Mouse (Mus musculus): ENCODE results near the gene Tiam2. TPM values are rescaled to one million over a fixed set of nuclear protein-coding genes. Genes with fewer than 3 reads are reported as not detected.

Tiam2 gene
- total and polyA plus RNA-seq, 3 experiments = 0.42 to 1.9 TPM; not detected in 1

- H3K4me1 ChIP-seq (ENCODE audit: control insufficient read depth in 1 of 2, insufficient read depth in 2 of 2, low read length in 2 of 2) = 0 out of 4 replicates have a peak, but pooled peaks cover 0 to 4% of the 10 kb centered on the region in 2 experiments
- TF ChIP-seq TAL1 (IDR thresholded peaks at IDR 0.05; ENCODE audit: low read length) (no peak), NRF1 (IDR thresholded peaks at IDR 0.05; ENCODE audit: insufficient read depth, low read depth, low read length, poor library complexity, severe bottlenecking) (no peak), POLR2AphosphoS5 (IDR thresholded peaks at IDR 0.05; ENCODE audit: borderline replicate concordance, low read depth, low read length) (no peak), ZNF384 (IDR thresholded peaks at IDR 0.05; ENCODE audit: low read depth, low read length) (no peak), UBTF (IDR thresholded peaks at IDR 0.05; ENCODE audit: borderline replicate concordance, insufficient read depth, low read depth, low read length) (no peak), CTCF (IDR thresholded peaks at IDR 0.05 in 2 of 3, conservative IDR thresholded peaks at IDR 0.05 in 1 of 3; ENCODE audit: control insufficient read depth in 1 of 3, insufficient read depth in 1 of 3, low read depth in 2 of 3, low read length in 3 of 3, poor library complexity in 1 of 3, severe bottlenecking in 1 of 3) (no peak), EP300 (IDR thresholded peaks at IDR 0.05; ENCODE audit: low read depth in 1 of 2, low read length in 2 of 2) (no peak), MEF2A (IDR thresholded peaks at IDR 0.05; ENCODE audit: extremely low read depth, insufficient replicate concordance, low read depth, low read length, poor library complexity, severe bottlenecking) (no peak), ZKSCAN1 (IDR thresholded peaks at IDR 0.05; ENCODE audit: low read depth, low read length) (no peak), MYC (IDR thresholded peaks at IDR 0.05; ENCODE audit: low read depth, low read length) (no peak), ZC3H11A (IDR thresholded peaks at IDR 0.05; ENCODE audit: low read depth, low read length) (no peak), ZMIZ1 (IDR thresholded peaks at IDR 0.05; ENCODE audit: low read depth, low read length) (no peak)
- H3K4me3 ChIP-seq (ENCODE audit: control insufficient read depth in 1 of 2, insufficient read depth in 1 of 2, low read depth in 2 of 2, low read length in 2 of 2) = no peak overlapping the region
- no peak for DNase-seq (ENCODE audit: low read depth, low spot score)
- no peaks in the 10 kb centered on the region; a peak in 1 of 4 replicates for H3K27me3 ChIP-seq (ENCODE audit: control insufficient read depth in 1 of 2, insufficient read depth in 2 of 2, low read length in 2 of 2)
- no peaks in the 10 kb centered on the region for H3K79me2 ChIP-seq (ENCODE audit: control insufficient read depth, insufficient read depth, low read length, poor library complexity)
- H3K9me3 ChIP-seq (replicated peaks; ENCODE audit: insufficient read depth, low read length) = no peaks in the 10 kb centered on the region
- H3K27ac ChIP-seq (ENCODE audit: control insufficient read depth, low read depth, low read length) = no peak overlapping the region
- H3K36me3 ChIP-seq (ENCODE audit: control insufficient read depth in 1 of 2, insufficient read depth in 2 of 2, low read length in 2 of 2) = no peaks in the 10 kb centered on the region
- H3K9ac ChIP-seq (ENCODE audit: control insufficient read depth, low read depth, low read length, poor library complexity, severe bottlenecking) = no peak overlapping the region
These were observed 139.5 kb downstream of the Tiam2 start for GRCm38 (mm10) chr17:3465861-3466260.

- no peak overlapping the region for H3K9ac ChIP-seq (ENCODE audit: control insufficient read depth, low read depth, low read length, poor library complexity, severe bottlenecking)
- H3K4me1 ChIP-seq (ENCODE audit: control insufficient read depth in 1 of 2, insufficient read depth in 2 of 2, low read length in 2 of 2) = 0 out of 4 replicates have a peak, but pooled peaks cover 0 to 4% of the 10 kb centered on the region in 2 experiments
- DNase-seq (ENCODE audit: low read depth, low spot score) = no peak
- H3K9me3 ChIP-seq (replicated peaks; ENCODE audit: insufficient read depth, low read length) = no peaks in the 10 kb centered on the region
- H3K4me3 ChIP-seq (ENCODE audit: control insufficient read depth in 1 of 2, insufficient read depth in 1 of 2, low read depth in 2 of 2, low read length in 2 of 2) = no peak overlapping the region
- TF ChIP-seq GATA1 (IDR thresholded peaks at IDR 0.05; ENCODE audit: low read depth, low read length) = no peak
- no peak for TF ChIP-seq CTCF (IDR thresholded peaks at IDR 0.05 in 2 of 3, conservative IDR thresholded peaks at IDR 0.05 in 1 of 3; ENCODE audit: control insufficient read depth in 1 of 3, insufficient read depth in 1 of 3, low read depth in 2 of 3, low read length in 3 of 3, poor library complexity in 1 of 3, severe bottlenecking in 1 of 3)
- no peak for TF ChIP-seq TBP (IDR thresholded peaks at IDR 0.05; ENCODE audit: low read depth, low read length)
- no peak for TF ChIP-seq MEF2A (IDR thresholded peaks at IDR 0.05; ENCODE audit: extremely low read depth, insufficient replicate concordance, low read depth, low read length, poor library complexity, severe bottlenecking)
- TF ChIP-seq E2F4 (IDR thresholded peaks at IDR 0.05; ENCODE audit: borderline replicate concordance, low read depth, low read length) = no peak
- no peak for TF ChIP-seq NELFE (IDR thresholded peaks at IDR 0.05; ENCODE audit: low read depth, low read length)
- no peak for TF ChIP-seq ZMIZ1 (IDR thresholded peaks at IDR 0.05; ENCODE audit: low read depth, low read length)
- H3K79me2 ChIP-seq (ENCODE audit: control insufficient read depth, insufficient read depth, low read length, poor library complexity) = no peaks in the 10 kb centered on the region
- no peaks in the 10 kb centered on the region for H3K36me3 ChIP-seq (ENCODE audit: control insufficient read depth in 1 of 2, insufficient read depth in 2 of 2, low read length in 2 of 2)
- H3K27ac ChIP-seq (ENCODE audit: control insufficient read depth, low read depth, low read length) = no peak overlapping the region
- no peaks in the 10 kb centered on the region; a peak in 1 of 4 replicates for H3K27me3 ChIP-seq (ENCODE audit: control insufficient read depth in 1 of 2, insufficient read depth in 2 of 2, low read length in 2 of 2)
These were observed 140.3 kb downstream of the Tiam2 start for GRCm38 (mm10) chr17:3466681-3467080.

All from MEL (cell line).